Mouse (Mus musculus): ENCODE results near the gene Gli3.

DNA sequence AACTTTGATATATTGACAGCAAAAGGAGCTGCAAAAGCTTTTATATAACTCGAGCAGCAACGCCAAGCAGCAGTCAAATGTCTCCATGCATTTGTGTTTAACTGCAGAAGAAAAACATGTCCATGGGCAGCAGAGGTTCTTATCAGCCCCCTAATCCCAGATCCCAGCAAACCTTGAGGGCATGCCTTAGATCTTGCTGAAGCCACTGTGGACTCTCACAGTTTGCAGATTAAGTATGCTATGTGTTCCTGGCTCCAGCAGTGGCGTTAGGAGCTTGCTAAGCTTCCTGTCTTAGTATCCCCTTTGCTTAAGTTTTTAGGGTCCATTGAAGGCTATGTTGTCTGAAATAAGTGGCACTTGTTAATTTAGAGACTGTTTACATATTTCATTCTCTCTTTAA, 4.4 kb downstream of the Gli3 start:
- TF ChIP-seq CTCF (IDR thresholded peaks at IDR 0.05; ENCODE audit: extremely low read depth, insufficient read depth, insufficient read length, insufficient replicate concordance): no peak
- TF ChIP-seq POLR2A (IDR thresholded peaks at IDR 0.05; ENCODE audit: low read depth, low read length): no peak

Data from spleen, adult 2 months (tissue).